Mouse (Mus musculus) intestine, postnatal 0 days (tissue): ENCODE measurements around the gene Cutal. TPM values are rescaled to one million over a fixed set of nuclear protein-coding genes. Genes with fewer than 3 reads are reported as not detected.
A peak's percentile ranks its signal among the peaks of the same experiment; 100 is the strongest.

ENCODE experiments used
- ATAC-seq: fragments of 200-750 bp; cut with Nextera tagmentation; 2 replicates; pipeline ENCODE4 v1.8.0; 2017; ENCODE audit warnings: mild to moderate bottlenecking, moderate TSS enrichment, moderate library complexity
- H3K27ac ChIP-seq: fragments of 300-500 bp; sonication (generic); 2 replicates; pipeline ENCODE4 v1.5.1; 2014; ENCODE audit warnings: mild to moderate bottlenecking, low read depth, low read length, moderate library complexity
- H3K27me3 ChIP-seq: fragments of 300-500 bp; sonication (generic); replicated peaks from 2 replicates; pipeline ENCODE4 v1.6.1; 2014; ENCODE audit warnings: low read length, mixed read lengths; ENCODE audit not compliant: control insufficient read depth, insufficient read depth
- H3K36me3 ChIP-seq: fragments of 300-500 bp; sonication (generic); 2 replicates; pipeline ENCODE4 v1.6.1; 2014; ENCODE audit warnings: mild to moderate bottlenecking, moderate library complexity; ENCODE audit not compliant: control insufficient read depth, insufficient read depth
- H3K4me1 ChIP-seq: fragments of 300-500 bp; sonication (generic); replicated peaks from 2 replicates; pipeline ENCODE4 v1.6.1; 2014; ENCODE audit warnings: antibody characterized with exemption, low read length, mixed read lengths; ENCODE audit not compliant: control insufficient read depth, insufficient read depth
- H3K4me2 ChIP-seq: fragments of 300-500 bp; sonication (generic); replicated peaks from 2 replicates; pipeline ENCODE4 v1.6.1; 2014; ENCODE audit warnings: low read depth, mild to moderate bottlenecking, moderate library complexity
- H3K4me3 ChIP-seq: fragments of 300-500 bp; sonication (generic); 2 replicates; pipeline ENCODE4 v1.5.1; 2014; ENCODE audit warnings: low read depth, low read length
- H3K9ac ChIP-seq: fragments of 300-500 bp; sonication (generic); 2 replicates; pipeline ENCODE4 v1.6.1; 2014; ENCODE audit warnings: mild to moderate bottlenecking, low read depth, low read length
- H3K9me3 ChIP-seq: fragments of 300-500 bp; sonication (generic); 2 replicates; pipeline ENCODE4 v1.6.1; 2016; ENCODE audit warnings: mixed run types; ENCODE audit not compliant: control insufficient read depth
- CTCF ChIP-seq: sonication (generic); IDR thresholded peaks from 2 replicates; pipeline ENCODE4 v1.5.1; 2016; ENCODE audit warnings: low read depth, mild to moderate bottlenecking, control low read depth, antibody characterized with exemption, moderate library complexity
- WGBS: fragments of 180-500 bp; shearing (Covaris S2); extraction: QIAGEN DNeasy Blood & Tissue Kit; methylation state at CpG from one replicate; pipeline ENCODE4 v1.1.7; 2014; 5-methylcytosine and 5-hydroxymethylcytosine counted together
- polyA plus RNA-seq: library from polyadenylated mRNA; unstranded; fragments of >200 nt; fragmentation: Nextera tagmentation; extraction: Ambion mirVana; gene quantifications from 2 replicates; pipeline ENCODE4 v1.2.1, GENCODE M21; 2015

Gene Cutal
- polyA plus RNA-seq, 1 experiment from 2014 or later, result 16.4 TPM

DNA sequence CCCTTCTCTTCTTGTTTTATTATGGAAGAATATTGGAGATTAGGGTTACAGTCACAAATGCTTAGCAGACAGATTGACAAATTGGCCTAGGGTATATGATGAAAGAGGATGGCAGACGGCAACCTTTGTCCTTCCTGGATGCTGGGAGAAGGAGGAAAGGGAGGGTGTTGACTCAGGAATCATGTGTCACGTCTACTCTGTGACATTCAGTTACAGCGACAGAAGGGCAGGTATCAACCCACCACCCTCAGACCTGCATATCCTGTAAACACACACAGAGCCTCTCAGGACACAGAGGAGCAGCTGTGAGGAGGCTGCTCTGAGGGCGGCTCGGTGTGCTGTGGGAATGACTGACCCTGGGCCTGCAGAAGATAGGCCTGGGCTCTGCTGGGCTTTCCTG lies 9.0 kb downstream of the Cutal start:
- ATAC-seq, result peak; percentile 93
- H3K9me3 ChIP-seq, result no peaks in the 10 kb centered on the region
- TF ChIP-seq CTCF, result no peak
- no peaks in the 10 kb centered on the region for H3K27me3 ChIP-seq
- no peak overlapping the region for H3K9ac ChIP-seq
- no peaks in the 10 kb centered on the region for H3K36me3 ChIP-seq
- no peak overlapping the region for H3K4me2 ChIP-seq
- 22% methylated on average over 5 of the region's 5 CpGs for WGBS
- H3K27ac ChIP-seq, result peak overlapping the region; percentile 75
- no peak overlapping the region for H3K4me3 ChIP-seq
- H3K4me1 ChIP-seq, result 0 out of 2 replicates have a peak, but pooled peaks cover 3% of the 10 kb centered on the region

- H3K4me1 ChIP-seq, result no peaks in the 10 kb centered on the region
- no peak overlapping the region for H3K9ac ChIP-seq
- H3K27me3 ChIP-seq, result no peaks in the 10 kb centered on the region
- TF ChIP-seq CTCF, result no peak
- H3K9me3 ChIP-seq, result no peaks in the 10 kb centered on the region
- H3K27ac ChIP-seq, result no peak overlapping the region
- H3K4me2 ChIP-seq, result no peak overlapping the region
- ATAC-seq, result no peak
- 71% methylated on average over 2 of the region's 2 CpGs for WGBS
- no peak overlapping the region for H3K4me3 ChIP-seq
- H3K36me3 ChIP-seq, result no peaks in the 10 kb centered on the region
Observed at GRCm38 (mm10) chr2:34884186-34884585, 10.0 kb downstream of the Cutal start.

GRCm38 (mm10) chr2:34893950-34894349 lies 19.8 kb downstream of the Cutal start:
- Histone ChIP-seq H3K9ac (no peak overlapping the region), H3K4me1 (no peaks in the 10 kb centered on the region), H3K4me2 (no peak overlapping the region), H3K4me3 (no peak overlapping the region), H3K9me3 (no peaks in the 10 kb centered on the region), H3K36me3 (peaks cover 6% of the 10 kb centered on the region; the same call in 1 of the 2 replicates), H3K27ac (no peak overlapping the region), H3K27me3 (no peaks in the 10 kb centered on the region)
- WGBS, result 77% methylated on average over 5 of the region's 5 CpGs
- no peak for ATAC-seq
- no peak for TF ChIP-seq CTCF

GRCm38 (mm10) chr2:34895503-34896113 lies 21.4 kb downstream of the Cutal start:
- Histone ChIP-seq H3K9ac (no peak overlapping the region), H3K27me3 (no peaks in the 10 kb centered on the region), H3K27ac (no peak overlapping the region), H3K9me3 (no peaks in the 10 kb centered on the region), H3K4me2 (no peak overlapping the region), H3K4me3 (no peak overlapping the region), H3K36me3 (peaks cover 10% of the 10 kb centered on the region; the same call in 1 of the 2 replicates), H3K4me1 (no peaks in the 10 kb centered on the region)
- TF ChIP-seq CTCF, result no peak
- 85% methylated on average over 19 of the region's 19 CpGs for WGBS
- ATAC-seq, result no peak

DNA sequence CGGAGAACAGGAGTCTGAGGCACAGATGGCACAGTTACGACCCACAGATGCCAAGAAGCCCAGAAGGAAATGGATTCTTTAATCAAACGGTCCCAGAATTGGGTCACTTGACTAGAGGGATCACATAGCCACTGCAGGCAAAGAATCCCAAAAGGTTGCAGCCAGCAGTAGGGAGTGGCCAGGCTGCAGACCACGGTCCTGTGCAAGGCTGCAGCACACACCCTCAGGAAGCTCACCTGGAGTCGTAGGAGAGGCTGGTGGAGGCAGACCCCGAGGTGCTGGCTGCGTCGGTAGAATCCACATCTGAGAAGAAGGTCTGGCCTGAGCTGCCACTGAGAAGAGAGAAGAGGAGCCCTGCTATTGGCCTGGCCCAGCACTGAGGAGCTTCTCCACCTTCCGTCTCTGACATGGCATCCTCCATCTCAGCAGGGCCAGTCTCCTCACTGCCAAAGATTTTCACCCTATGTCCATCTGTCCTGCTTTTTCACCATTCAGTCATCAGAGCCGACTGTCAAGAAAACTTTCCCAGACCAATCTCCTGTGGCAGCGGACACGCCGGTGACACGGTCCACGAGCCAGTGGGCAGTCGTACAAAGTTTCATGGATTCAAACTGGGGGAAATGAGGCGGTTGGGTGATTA lies 22.7 kb downstream of the Cutal start:
- Histone ChIP-seq H3K36me3 (peaks cover 17% of the 10 kb centered on the region; the same call in 1 of the 2 replicates), H3K4me1 (no peaks in the 10 kb centered on the region), H3K9me3 (no peaks in the 10 kb centered on the region), H3K27ac (no peak overlapping the region), H3K4me3 (no peak overlapping the region), H3K4me2 (no peak overlapping the region), H3K9ac (no peak overlapping the region), H3K27me3 (no peaks in the 10 kb centered on the region)
- no peak for ATAC-seq
- WGBS, result 78% methylated on average over 17 of the region's 17 CpGs
- no peak for TF ChIP-seq CTCF

DNA sequence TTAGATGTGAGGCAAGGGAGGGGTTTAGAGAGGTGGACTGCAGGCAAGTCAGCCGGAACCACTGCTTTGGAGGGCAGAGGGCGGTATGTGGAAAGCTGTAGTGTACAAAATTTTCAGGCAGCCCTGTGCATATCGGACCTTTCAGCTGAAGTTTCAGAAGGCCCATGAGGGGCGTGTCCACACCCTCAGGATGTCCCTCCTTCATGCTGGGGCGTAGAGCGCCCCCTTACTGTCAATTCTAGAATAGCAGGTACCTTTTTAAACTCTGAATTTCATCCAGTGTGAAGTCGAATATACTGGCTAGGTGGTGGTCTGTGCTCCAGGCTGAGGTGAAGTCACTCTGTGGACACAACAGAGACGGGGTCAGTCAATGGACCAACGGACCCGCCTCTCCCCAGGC lies 23.6 kb downstream of the Cutal start:
- peaks cover 20% of the 10 kb centered on the region; the same call in 1 of the 2 replicates for H3K36me3 ChIP-seq
- H3K9ac ChIP-seq, result no peak overlapping the region
- H3K4me1 ChIP-seq, result no peaks in the 10 kb centered on the region

More for the DNA sequence above, 23.6 kb downstream of the Cutal start:
- ATAC-seq, result 0 out of 2 replicates have a peak, but pooled peaks have one; percentile 6
- Histone ChIP-seq H3K4me2 (no peak overlapping the region), H3K27me3 (no peaks in the 10 kb centered on the region), H3K27ac (no peak overlapping the region), H3K9me3 (no peaks in the 10 kb centered on the region), H3K4me3 (no peak overlapping the region)
- TF ChIP-seq CTCF, result peak; percentile 80
- 25% methylated on average over 10 of the region's 10 CpGs for WGBS
